Mouse (Mus musculus): ENCODE data around the gene Gm10553. TPM values are rescaled to one million over a fixed set of nuclear protein-coding genes. Genes with fewer than 3 reads are reported as not detected.
"Not testable (repeated sequence)": the region's sequence is repeated elsewhere in the genome, so short reads cannot be mapped to it uniquely, and the experiment has no call there.

Gene Gm10553
- total RNA-seq, 2 experiments from 2014 or later: not detected

- DNase-seq (ENCODE audit: extremely low spot score in 1 of 2, low spot score in 2 of 2); intact Hi-C loops (cut with DNase I): not testable (repeated sequence)
These were observed 21.9 kb downstream of the Gm10553 start for GRCm38 (mm10) chr1:85121841-85122240.

- intact Hi-C loops (cut with DNase I): not testable (repeated sequence)
- DNase-seq (ENCODE audit: extremely low spot score in 1 of 2, low spot score in 2 of 2): peak in 1 of 2 experiments; percentile 12
These were observed 33.7 kb downstream of the Gm10553 start for GRCm38 (mm10) chr1:85133671-85134070.

Other genes starting within 250 kb of the Gm10553 start
- gene Slc16a14, start 165.0 kb upstream of the Gm10553 start, total RNA-seq (2021): 10 to 100 TPM; 35.7 to 37.1 TPM
- not detected for gene A530032D15Rik, start 9.7 kb downstream of the Gm10553 start, total RNA-seq (2021)
- gene C130026I21Rik, start 170.4 kb downstream of the Gm10553 start, total RNA-seq (2021): under 1 TPM in 1 of 2 experiments, not detected in 1; 0.69 TPM

Data from left cerebral cortex, postnatal 10 days (tissue).